Mouse (Mus musculus): Measurements from ENCODE around the gene Dnmt3a.

DNA sequence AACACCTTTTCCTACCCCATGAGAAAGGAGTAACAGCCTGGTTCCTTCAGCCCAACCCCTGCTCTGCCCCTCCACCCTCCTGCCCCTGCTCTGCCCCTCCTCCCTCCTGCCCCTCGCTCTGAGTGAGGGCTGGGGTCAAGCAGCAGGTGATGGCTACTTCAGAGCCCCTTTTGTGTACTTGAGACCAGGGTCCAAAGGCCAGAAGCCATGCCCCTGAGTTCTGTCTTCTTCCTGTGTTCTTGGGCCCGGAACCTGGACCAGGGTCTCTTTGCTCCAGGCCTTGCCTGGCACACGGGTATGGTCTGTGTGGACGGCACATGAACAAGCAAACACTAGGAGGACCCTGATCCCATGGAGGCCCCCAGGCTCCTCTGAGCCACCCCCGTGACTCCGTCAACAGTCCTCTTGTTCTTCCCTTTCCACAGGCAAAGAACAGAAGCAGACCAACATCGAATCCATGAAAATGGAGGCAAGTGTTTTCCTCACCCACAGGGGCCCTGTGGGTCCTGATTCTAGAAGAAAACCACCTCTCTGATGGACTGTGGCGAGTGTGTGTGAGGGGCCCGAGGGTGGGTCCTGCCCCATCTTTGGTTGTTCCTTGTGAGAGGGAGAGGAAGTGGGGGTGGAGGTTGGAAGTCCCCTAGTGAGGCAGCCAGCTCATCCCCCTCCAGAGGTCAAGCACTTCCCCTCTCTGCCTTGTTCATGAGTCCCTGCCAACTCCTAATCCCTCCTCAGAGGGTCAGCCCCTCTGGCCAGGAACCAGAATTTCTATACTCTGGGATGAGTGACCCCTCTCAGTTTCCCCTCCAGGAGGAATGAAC, 66.8 kb downstream of the Dnmt3a start:
- no peak for TF ChIP-seq CHD2 (IDR thresholded peaks at IDR 0.05; ENCODE audit: low read length)
- no peak for TF ChIP-seq CTCF (conservative IDR thresholded peaks at IDR 0.05 in 1 of 2, IDR thresholded peaks at IDR 0.05 in 1 of 2; ENCODE audit: low read depth in 2 of 2, low read length in 2 of 2)
- peak; percentile 37; the same call in 1 of the 2 replicates for TF ChIP-seq POLR2A (IDR thresholded peaks at IDR 0.05; ENCODE audit: low read depth, low read length)
- TF ChIP-seq ETS1 (conservative IDR thresholded peaks at IDR 0.05; ENCODE audit: low read depth, low read length), result 0 out of 2 replicates have a peak, but pooled peaks have one; percentile 11
- TF ChIP-seq EP300 (IDR thresholded peaks at IDR 0.05; ENCODE audit: low read length), result peak; percentile 33
- TF ChIP-seq MAX (IDR thresholded peaks at IDR 0.05; ENCODE audit: low read length), result no peak
- no peak for TF ChIP-seq RCOR1 (conservative IDR thresholded peaks at IDR 0.05; ENCODE audit: low read depth, low read length)
- no peak for TF ChIP-seq USF2 (conservative IDR thresholded peaks at IDR 0.05; ENCODE audit: low read depth, low read length)
- TF ChIP-seq HCFC1 (IDR thresholded peaks at IDR 0.05; ENCODE audit: low read depth, low read length), result no peak
- no peak for TF ChIP-seq SIN3A (IDR thresholded peaks at IDR 0.05; ENCODE audit: low read length)

Measured in CH12.LX (cell line).